Mouse (Mus musculus) embryonic fibroblast, embryonic 13.5 days (primary cell): ENCODE data around the gene Clmp.

Experiments
- CTCF ChIP-seq: IDR thresholded peaks from 2 replicates; pipeline ENCODE4 v1.5.1; 2011; ENCODE audit warnings: mild to moderate bottlenecking, control low read depth, low read length, moderate library complexity, borderline replicate concordance; ENCODE audit not compliant: insufficient read depth
- POLR2A ChIP-seq: IDR thresholded peaks from 2 replicates; pipeline ENCODE4 v1.6.1; 2011; ENCODE audit warnings: low read depth, mild to moderate bottlenecking, control low read depth, low read length, moderate library complexity

GRCm38 (mm10) chr9:40730701-40731590 is 45.2 kb downstream of the Clmp start:
- TF ChIP-seq POLR2A (peak; percentile 55; the same call in 1 of the 2 replicates), CTCF (no peak)
